Mouse (Mus musculus) forebrain, embryonic 13.5 days (tissue): ENCODE data around the gene Cyp2c40. TPM values are rescaled to one million over a fixed set of nuclear protein-coding genes. Genes with fewer than 3 reads are reported as not detected.
"Not testable (repeated sequence)": the region's sequence is repeated elsewhere in the genome, so short reads cannot be mapped to it uniquely, and the experiment has no call there.

Source experiments
- ATAC-seq: fragments of 200-750 bp; cut with Nextera tagmentation; 2 replicates; pipeline ENCODE4 v1.8.0; 2017
- H3K27ac ChIP-seq: fragments of 300-500 bp; sonication (generic); 2 replicates; pipeline ENCODE4 v1.5.1; 2015; ENCODE audit warnings: inconsistent platforms, mild to moderate bottlenecking, moderate library complexity
- H3K27me3 ChIP-seq: fragments of 300-500 bp; sonication (generic); 2 replicates; pipeline ENCODE4 v1.6.1; 2015; ENCODE audit warnings: mild to moderate bottlenecking, inconsistent platforms
- H3K36me3 ChIP-seq: fragments of 300-500 bp; sonication (generic); 2 replicates; pipeline ENCODE4 v1.6.1; 2015; ENCODE audit warnings: mild to moderate bottlenecking, inconsistent platforms; ENCODE audit not compliant: poor library complexity, severe bottlenecking
- H3K4me1 ChIP-seq: fragments of 300-500 bp; sonication (generic); 2 replicates; pipeline ENCODE4 v1.6.1; 2015; ENCODE audit warnings: inconsistent platforms
- H3K4me2 ChIP-seq: fragments of 300-500 bp; sonication (generic); 2 replicates; pipeline ENCODE4 v1.6.1; 2015; ENCODE audit warnings: inconsistent platforms, mild to moderate bottlenecking, moderate library complexity
- H3K4me3 ChIP-seq: fragments of 300-500 bp; sonication (generic); 2 replicates; pipeline ENCODE4 v1.5.1; 2015; ENCODE audit warnings: mild to moderate bottlenecking, inconsistent platforms
- H3K9ac ChIP-seq: fragments of 300-500 bp; sonication (generic); 2 replicates; pipeline ENCODE4 v1.6.1; 2015; ENCODE audit warnings: mild to moderate bottlenecking, inconsistent platforms
- H3K9me3 ChIP-seq: fragments of 300-500 bp; sonication (generic); replicated peaks from 2 replicates; pipeline ENCODE4 v1.6.1; 2016; ENCODE audit warnings: inconsistent platforms
- WGBS: fragments of 180-500 bp; shearing (Covaris S2); methylation state at CpG from one replicate; pipeline ENCODE4 v1.1.7; 2015; 5-methylcytosine and 5-hydroxymethylcytosine counted together
- polyA plus RNA-seq: library from polyadenylated mRNA; unstranded; fragments of >200 nt; fragmentation: Nextera tagmentation; extraction: Ambion mirVana; gene quantifications from 2 replicates; pipeline ENCODE4 v1.2.1, GENCODE M21; 2015

Gene Cyp2c40
- polyA plus RNA-seq: not detected in 2 replicates

- ATAC-seq, H3K9me3 ChIP-seq, H3K4me3 ChIP-seq, H3K9ac ChIP-seq, H3K4me2 ChIP-seq, H3K4me1 ChIP-seq, H3K27ac ChIP-seq, H3K36me3 ChIP-seq, H3K27me3 ChIP-seq: not testable (repeated sequence)
- 92% methylated on average over 3 of the region's 3 CpGs for WGBS
Observed at GRCm38 (mm10) chr19:39812714-39813113, at the start of gene Cyp2c40. Gene Cyp2c40, minus strand, starts transcription at chr19:39812814.

DNA sequence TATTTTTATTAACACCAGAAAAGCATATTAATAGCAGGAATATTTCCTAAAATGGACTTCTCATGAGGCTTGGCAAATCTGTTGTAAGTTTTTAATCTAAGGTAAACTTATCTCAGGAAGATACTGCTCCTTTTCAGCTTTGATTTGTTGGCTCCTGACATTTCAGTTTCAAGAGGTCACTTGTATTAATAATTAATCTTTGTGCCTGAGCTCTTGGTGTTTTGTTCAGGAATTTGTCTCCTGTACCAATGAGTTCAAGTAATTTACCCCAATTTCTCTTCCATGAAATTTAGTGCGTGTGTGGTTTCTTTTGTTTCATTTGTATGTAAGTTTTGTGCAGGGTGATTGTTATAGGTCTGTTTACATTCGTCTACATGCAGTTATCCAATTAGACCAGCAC lies 8.3 kb upstream of the Cyp2c40 start:
- H3K36me3 ChIP-seq, H3K4me3 ChIP-seq, ATAC-seq, H3K4me1 ChIP-seq, H3K9me3 ChIP-seq, H3K4me2 ChIP-seq, H3K9ac ChIP-seq, H3K27me3 ChIP-seq, H3K27ac ChIP-seq: not testable (repeated sequence)
- WGBS: 79% methylated on average over 2 of the region's 2 CpGs

GRCm38 (mm10) chr19:39816400-39816799 lies 3.8 kb upstream of the Cyp2c40 start:
- H3K4me3 ChIP-seq, H3K27me3 ChIP-seq, H3K9ac ChIP-seq, H3K4me1 ChIP-seq, ATAC-seq, H3K27ac ChIP-seq, H3K36me3 ChIP-seq, H3K4me2 ChIP-seq, H3K9me3 ChIP-seq: not testable (repeated sequence)
- 91% methylated on average over 1 of the region's 1 CpGs for WGBS

- H3K36me3 ChIP-seq, H3K4me2 ChIP-seq, H3K27ac ChIP-seq, H3K9ac ChIP-seq, ATAC-seq, H3K4me3 ChIP-seq, H3K4me1 ChIP-seq, H3K27me3 ChIP-seq, H3K9me3 ChIP-seq: not testable (repeated sequence)
- WGBS: 42% methylated on average over 4 of the region's 4 CpGs
Observed at GRCm38 (mm10) chr19:39815991-39816390, 3.4 kb upstream of the Cyp2c40 start.

- H3K27ac ChIP-seq, H3K9ac ChIP-seq, H3K36me3 ChIP-seq, H3K4me3 ChIP-seq, H3K4me1 ChIP-seq, H3K27me3 ChIP-seq, H3K4me2 ChIP-seq, H3K9me3 ChIP-seq, ATAC-seq: not testable (repeated sequence)
- 76% methylated on average over 2 of the region's 2 CpGs for WGBS
Observed at GRCm38 (mm10) chr19:39785458-39785857, 27.2 kb downstream of the Cyp2c40 start.

DNA sequence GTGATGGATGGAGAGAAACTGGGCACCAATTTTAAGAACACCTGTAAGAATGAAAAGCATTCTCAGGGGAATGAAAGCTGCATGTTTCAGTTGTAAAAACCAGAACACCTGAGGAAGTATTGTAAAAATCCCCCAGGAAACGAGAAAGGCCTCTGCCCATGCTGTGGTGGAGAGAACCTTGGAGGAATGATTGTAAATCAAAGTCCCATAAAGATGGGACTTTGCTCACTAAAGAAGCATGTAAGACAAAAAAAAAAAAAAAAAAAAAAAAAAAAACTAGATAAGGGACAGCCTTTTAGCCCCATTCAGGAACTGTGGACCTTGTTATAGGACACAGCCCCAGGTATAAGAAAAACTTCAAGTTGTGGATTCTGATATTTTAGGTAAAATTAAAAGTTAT lies 67.3 kb downstream of the Cyp2c40 start:
- H3K27me3 ChIP-seq: no peaks in the 10 kb centered on the region
- H3K4me1 ChIP-seq: no peaks in the 10 kb centered on the region
- no peak overlapping the region for H3K4me3 ChIP-seq
- WGBS: 58% methylated on average over 1 of the region's 1 CpGs
- H3K9ac ChIP-seq: no peak overlapping the region
- H3K9me3 ChIP-seq: no peaks in the 10 kb centered on the region
- no peak for ATAC-seq
- no peaks in the 10 kb centered on the region for H3K36me3 ChIP-seq
- no peak overlapping the region for H3K4me2 ChIP-seq
- no peak overlapping the region for H3K27ac ChIP-seq

DNA sequence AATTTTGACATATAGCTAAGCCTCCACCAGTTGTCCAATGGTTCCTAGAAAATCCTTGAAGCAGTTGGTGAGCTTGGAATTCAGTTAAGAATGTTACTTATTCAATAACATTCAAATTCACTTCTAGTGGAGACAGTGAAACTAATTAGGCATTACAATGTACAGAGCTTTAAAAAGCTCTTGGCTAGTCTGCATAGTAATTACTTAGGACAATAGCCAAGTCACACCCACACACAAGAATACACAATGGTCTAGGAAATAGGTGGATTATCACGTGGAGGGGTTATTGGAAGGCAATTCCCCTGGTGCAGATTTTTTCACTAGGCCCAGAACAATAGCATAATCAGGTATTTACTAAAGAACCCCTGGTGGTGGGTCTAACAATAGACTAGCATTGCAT lies 68.3 kb downstream of the Cyp2c40 start:
- H3K36me3 ChIP-seq, H3K9me3 ChIP-seq, H3K4me1 ChIP-seq, ATAC-seq, H3K4me3 ChIP-seq, H3K27me3 ChIP-seq, H3K9ac ChIP-seq, H3K27ac ChIP-seq, H3K4me2 ChIP-seq: not testable (repeated sequence)
- 35% methylated on average over 1 of the region's 1 CpGs for WGBS

DNA sequence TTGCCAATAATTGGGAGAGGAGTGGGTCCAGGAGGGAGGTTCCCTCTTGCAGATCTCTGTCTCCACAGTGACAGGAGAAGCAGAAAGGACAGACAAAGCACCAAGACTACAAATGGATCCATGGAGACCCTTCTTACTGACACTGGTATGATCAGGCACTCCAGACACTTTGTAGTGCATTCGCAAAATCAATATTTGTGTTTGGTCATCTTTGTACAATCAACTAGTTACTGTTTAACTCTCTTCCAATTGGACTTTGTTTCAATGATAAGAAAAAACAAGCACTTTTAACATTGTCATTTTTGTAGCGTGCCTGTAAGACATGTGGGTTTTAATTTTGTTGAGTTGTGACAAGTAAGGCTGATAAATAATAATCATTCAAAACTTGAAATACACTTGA lies 71.7 kb downstream of the Cyp2c40 start, which contains the start of gene Cyp2c68:
Cyp2c68 (minus strand) TSS at position 135 of the 400 bp plus-strand sequence.
- no peak for ATAC-seq
- 89% methylated on average over 2 of the region's 2 CpGs for WGBS
- no peaks in the 10 kb centered on the region for H3K4me1 ChIP-seq

More for the DNA sequence above, 71.7 kb downstream of the Cyp2c40 start, which contains the start of gene Cyp2c68:
- Histone ChIP-seq H3K9me3 (no peaks in the 10 kb centered on the region), H3K27ac (no peak within 1 kb of the TSS), H3K27me3 (no peaks in the 10 kb centered on the region), H3K4me3 (no peak within 1 kb of the TSS), H3K4me2 (no peak within 1 kb of the TSS), H3K9ac (no peak within 1 kb of the TSS), H3K36me3 (no peaks in the 10 kb centered on the region)

Other genes starting within 250 kb of the Cyp2c40 start
- gene Cyp2c67, start 163.8 kb downstream of the Cyp2c40 start, polyA plus RNA-seq: not detected in 2 replicates
- 0.10 TPM in 1 of 2 replicates, not detected in the other for gene Cyp2c68, start 71.8 kb downstream of the Cyp2c40 start, polyA plus RNA-seq
- not detected in 2 replicates for gene Cyp2c69, start 74.0 kb upstream of the Cyp2c40 start, polyA plus RNA-seq
- not detected in 2 replicates for gene Cyp2c37, start 179.6 kb upstream of the Cyp2c40 start, polyA plus RNA-seq